Mouse (Mus musculus): ENCODE measurements around the gene Pola1. TPM values are rescaled to one million over a fixed set of nuclear protein-coding genes. Genes with fewer than 3 reads are reported as not detected.
A peak's percentile ranks its signal among the peaks of the same experiment; 100 is the strongest.
"Not testable (repeated sequence)": the region's sequence is repeated elsewhere in the genome, so short reads cannot be mapped to it uniquely, and the experiment has no call there.

Gene Pola1
- polyA plus RNA-seq, 1 experiment from 2014 or later, result 1.8 TPM

DNA sequence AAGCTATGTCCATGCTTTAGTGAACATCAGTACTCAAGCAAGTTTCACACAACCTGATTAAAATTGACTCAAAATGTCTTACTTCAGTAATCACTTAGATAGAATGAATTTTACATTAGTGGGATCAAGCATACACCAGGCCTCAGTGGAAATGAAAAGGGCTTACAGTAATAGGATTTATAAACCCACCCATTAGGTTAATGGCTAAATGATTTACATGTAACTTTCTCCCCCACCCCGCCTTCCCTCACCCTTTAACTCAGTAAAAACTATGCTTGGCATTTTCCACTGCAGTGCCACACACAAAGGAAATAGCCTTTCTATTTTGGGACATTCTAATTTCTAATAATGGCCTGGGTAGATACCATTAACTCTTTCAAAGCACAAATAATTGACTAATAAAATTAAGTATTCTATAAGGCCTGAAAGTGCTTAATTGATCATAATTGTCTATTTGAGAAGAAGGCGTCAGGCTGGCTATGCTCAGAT, 129.0 kb downstream of the Pola1 start:
- H3K27ac ChIP-seq (ENCODE audit: low read length), result no peak overlapping the region

DNA sequence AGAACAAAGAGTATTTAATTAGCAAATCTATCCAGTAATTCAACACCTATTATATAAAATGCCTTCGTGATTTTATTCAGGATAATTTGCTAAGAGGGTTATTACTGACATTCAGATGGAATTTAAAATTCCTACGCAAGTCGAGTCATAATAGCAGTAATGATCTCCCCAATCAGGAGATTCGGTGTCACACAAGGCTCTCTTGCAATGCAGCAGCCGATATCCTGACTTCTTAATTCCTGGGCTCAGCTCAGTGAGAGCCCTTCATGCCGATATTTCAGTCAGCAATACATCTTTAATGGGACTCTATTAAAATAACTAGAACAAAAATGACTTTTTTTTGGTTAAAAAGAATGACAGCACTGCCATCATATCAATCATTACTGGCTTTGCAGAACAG, 134.4 kb downstream of the Pola1 start:
- Histone ChIP-seq H3K4me1 (ENCODE audit: insufficient read depth, low read depth, low read length) (no peaks in the 10 kb centered on the region), H3K4me2 (replicated peaks; ENCODE audit: low read depth, low read length) (no peak overlapping the region), H3K36me3 (ENCODE audit: insufficient read depth, low read length) (no peaks in the 10 kb centered on the region), H3K27ac (ENCODE audit: low read length) (no peak overlapping the region), H3K27me3 (replicated peaks; ENCODE audit: insufficient read depth, low read length) (no peaks in the 10 kb centered on the region), H3K9me3 (ENCODE audit: low read length) (no peaks in the 10 kb centered on the region), H3K4me3 (ENCODE audit: low read depth, low read length) (no peak overlapping the region), H3K9ac (replicated peaks; ENCODE audit: low read depth) (no peak overlapping the region)
- ATAC-seq, result no peak
- DNase-seq (ENCODE audit: low spot score), result no peak
- WGBS, result 72% methylated on average over 6 of the region's 6 CpGs
- no peak for TF ChIP-seq EP300 (IDR thresholded peaks at IDR 0.05)
- TF ChIP-seq CTCF (IDR thresholded peaks at IDR 0.05), result no peak

More for the DNA sequence above, 129.0 kb downstream of the Pola1 start:
- DNase-seq (ENCODE audit: low spot score) (no peak), ATAC-seq (no peak)
- Histone ChIP-seq H3K9ac (replicated peaks; ENCODE audit: low read depth) (no peak overlapping the region), H3K4me3 (ENCODE audit: low read depth, low read length) (no peak overlapping the region), H3K4me1 (ENCODE audit: insufficient read depth, low read depth, low read length) (no peaks in the 10 kb centered on the region), H3K4me2 (replicated peaks; ENCODE audit: low read depth, low read length) (no peak overlapping the region), H3K9me3 (ENCODE audit: low read length) (no peaks in the 10 kb centered on the region), H3K36me3 (ENCODE audit: insufficient read depth, low read length) (no peaks in the 10 kb centered on the region), H3K27me3 (replicated peaks; ENCODE audit: insufficient read depth, low read length) (no peaks in the 10 kb centered on the region)
- no peak for TF ChIP-seq CTCF (IDR thresholded peaks at IDR 0.05)
- TF ChIP-seq EP300 (IDR thresholded peaks at IDR 0.05), result no peak
- 64% methylated on average over 2 of the region's 2 CpGs for WGBS

GRCm38 (mm10) chrX:93465711-93466110, 166.2 kb downstream of the Pola1 start:
- no peak overlapping the region for H3K4me2 ChIP-seq (replicated peaks; ENCODE audit: low read depth, low read length)
- TF ChIP-seq EP300 (IDR thresholded peaks at IDR 0.05), result no peak
- TF ChIP-seq CTCF (IDR thresholded peaks at IDR 0.05), result peak; percentile 39
- H3K9ac ChIP-seq (replicated peaks; ENCODE audit: low read depth), result no peak overlapping the region
- WGBS, result 37% methylated on average over 1 of the region's 1 CpGs
- no peaks in the 10 kb centered on the region for H3K4me1 ChIP-seq (ENCODE audit: insufficient read depth, low read depth, low read length)
- ATAC-seq, result no peak
- H3K36me3 ChIP-seq (ENCODE audit: insufficient read depth, low read length), result no peaks in the 10 kb centered on the region
- DNase-seq (ENCODE audit: low spot score), result peak; percentile 40
- H3K27me3 ChIP-seq (replicated peaks; ENCODE audit: insufficient read depth, low read length), result no peaks in the 10 kb centered on the region
- no peak overlapping the region for H3K4me3 ChIP-seq (ENCODE audit: low read depth, low read length)
- H3K9me3 ChIP-seq (ENCODE audit: low read length), result no peaks in the 10 kb centered on the region
- no peak overlapping the region for H3K27ac ChIP-seq (ENCODE audit: low read length)

- no peaks in the 10 kb centered on the region for H3K4me1 ChIP-seq (ENCODE audit: insufficient read depth, low read depth, low read length)
- TF ChIP-seq CTCF (IDR thresholded peaks at IDR 0.05) (no peak), EP300 (IDR thresholded peaks at IDR 0.05) (no peak)
- no peaks in the 10 kb centered on the region for H3K27me3 ChIP-seq (replicated peaks; ENCODE audit: insufficient read depth, low read length)
- no peaks in the 10 kb centered on the region for H3K9me3 ChIP-seq (ENCODE audit: low read length)
- DNase-seq (ENCODE audit: low spot score) (no peak), ATAC-seq (no peak)
- WGBS, result 57% methylated on average over 6 of the region's 6 CpGs
- H3K9ac ChIP-seq (replicated peaks; ENCODE audit: low read depth), result no peak overlapping the region
- H3K4me2 ChIP-seq (replicated peaks; ENCODE audit: low read depth, low read length), result no peak overlapping the region
- no peaks in the 10 kb centered on the region for H3K36me3 ChIP-seq (ENCODE audit: insufficient read depth, low read length)
- H3K27ac ChIP-seq (ENCODE audit: low read length), result no peak overlapping the region
- H3K4me3 ChIP-seq (ENCODE audit: low read depth, low read length), result no peak overlapping the region
Measured at GRCm38 (mm10) chrX:93429738-93430260, 202.2 kb downstream of the Pola1 start.

GRCm38 (mm10) chrX:93428956-93429737, 202.8 kb downstream of the Pola1 start:
- Histone ChIP-seq H3K4me3 (ENCODE audit: low read depth, low read length) (no peak overlapping the region), H3K36me3 (ENCODE audit: insufficient read depth, low read length) (no peaks in the 10 kb centered on the region), H3K27ac (ENCODE audit: low read length) (no peak overlapping the region), H3K4me2 (replicated peaks; ENCODE audit: low read depth, low read length) (no peak overlapping the region), H3K4me1 (ENCODE audit: insufficient read depth, low read depth, low read length) (no peaks in the 10 kb centered on the region), H3K9ac (replicated peaks; ENCODE audit: low read depth) (no peak overlapping the region), H3K27me3 (replicated peaks; ENCODE audit: insufficient read depth, low read length) (no peaks in the 10 kb centered on the region), H3K9me3 (ENCODE audit: low read length) (no peaks in the 10 kb centered on the region)
- TF ChIP-seq EP300 (IDR thresholded peaks at IDR 0.05), result no peak
- TF ChIP-seq CTCF (IDR thresholded peaks at IDR 0.05), result no peak
- ATAC-seq (no peak), DNase-seq (ENCODE audit: low spot score) (no peak)
- WGBS, result 82% methylated on average over 9 of the region's 9 CpGs

- not testable (repeated sequence) for H3K4me3 ChIP-seq (ENCODE audit: low read depth, low read length); H3K9me3 ChIP-seq (ENCODE audit: low read length); H3K9ac ChIP-seq (replicated peaks; ENCODE audit: low read depth); H3K27ac ChIP-seq (ENCODE audit: low read length); H3K4me2 ChIP-seq (replicated peaks; ENCODE audit: low read depth, low read length); ATAC-seq; DNase-seq (ENCODE audit: low spot score); H3K36me3 ChIP-seq (ENCODE audit: insufficient read depth, low read length); H3K4me1 ChIP-seq (ENCODE audit: insufficient read depth, low read depth, low read length); H3K27me3 ChIP-seq (replicated peaks; ENCODE audit: insufficient read depth, low read length)
Measured at GRCm38 (mm10) chrX:93400871-93401270, 231.1 kb downstream of the Pola1 start.
